Mouse (Mus musculus) embryonic facial prominence, embryonic 11.5 days (tissue): ENCODE results near the gene Cela1. TPM values are rescaled to one million over a fixed set of nuclear protein-coding genes. Genes with fewer than 3 reads are reported as not detected.
A peak's percentile ranks its signal among the peaks of the same experiment; 100 is the strongest.

Source experiments
- ATAC-seq: fragments of 200-750 bp; cut with Nextera tagmentation; replicated peaks from 2 replicates; pipeline ENCODE4 v1.8.0; 2017; ENCODE audit warnings: low read depth; ENCODE audit not compliant: insufficient number of reproducible peaks, low FRiP score, low TSS enrichment
- DNase-seq: peaks from one replicate; pipeline ENCODE4 v3.0.0-alpha.2; 2015; ENCODE audit warnings: low spot score
- H3K27ac ChIP-seq: fragments of 300-500 bp; sonication (generic); replicated peaks from 2 replicates; pipeline ENCODE4 v1.5.1; 2014; ENCODE audit warnings: mild to moderate bottlenecking, low read depth, low read length, control low read depth
- H3K27me3 ChIP-seq: fragments of 300-500 bp; sonication (generic); 2 replicates; pipeline ENCODE4 v1.6.1; 2014; ENCODE audit warnings: mild to moderate bottlenecking, low read length, moderate library complexity, mixed read lengths; ENCODE audit not compliant: control insufficient read depth, insufficient read depth
- H3K36me3 ChIP-seq: fragments of 300-500 bp; sonication (generic); replicated peaks from 2 replicates; pipeline ENCODE4 v1.6.1; 2014; ENCODE audit warnings: low read depth, mild to moderate bottlenecking, low read length, moderate library complexity, mixed read lengths; ENCODE audit not compliant: control insufficient read depth, insufficient read depth
- H3K4me1 ChIP-seq: fragments of 300-500 bp; sonication (generic); 2 replicates; pipeline ENCODE4 v1.6.1; 2014; ENCODE audit warnings: low read length, mixed read lengths; ENCODE audit not compliant: control insufficient read depth, insufficient read depth
- H3K4me2 ChIP-seq: fragments of 300-500 bp; sonication (generic); 2 replicates; pipeline ENCODE4 v1.6.1; 2014; ENCODE audit warnings: low read depth, mild to moderate bottlenecking, control low read depth, low read length, moderate library complexity
- H3K4me3 ChIP-seq: fragments of 300-500 bp; sonication (generic); 2 replicates; pipeline ENCODE4 v1.5.1; 2014; ENCODE audit warnings: low read depth, low read length, control low read depth
- H3K9ac ChIP-seq: fragments of 300-500 bp; sonication (generic); replicated peaks from 2 replicates; pipeline ENCODE4 v1.6.1; 2014; ENCODE audit warnings: mild to moderate bottlenecking, control low read depth, low read length
- H3K9me3 ChIP-seq: fragments of 300-500 bp; sonication (generic); replicated peaks from 2 replicates; pipeline ENCODE4 v1.6.1; 2016; ENCODE audit warnings: mild to moderate bottlenecking, low read length, inconsistent platforms, mixed read lengths; ENCODE audit not compliant: control insufficient read depth
- WGBS: fragments of 180-500 bp; shearing (Covaris S2); extraction: QIAGEN DNeasy Blood & Tissue Kit; methylation state at CpG from one replicate; pipeline ENCODE4 v1.1.7; 2014; 5-methylcytosine and 5-hydroxymethylcytosine counted together
- polyA plus RNA-seq: library from polyadenylated mRNA; unstranded; fragments of >200 nt; fragmentation: Nextera tagmentation; extraction: Ambion mirVana; gene quantifications from 2 replicates; pipeline ENCODE4 v1.2.1, GENCODE M21; 2014

Gene Cela1
- polyA plus RNA-seq, result 1.00 and 3.4 TPM in 2 replicates

- ATAC-seq, result no peak
- no peak for DNase-seq
- Histone ChIP-seq H3K4me2 (no peak within 1 kb of the TSS), H3K4me3 (no peak within 1 kb of the TSS), H3K27ac (no peak within 1 kb of the TSS), H3K9me3 (no peaks in the 10 kb centered on the region), H3K27me3 (no peaks in the 10 kb centered on the region), H3K9ac (no peak within 1 kb of the TSS), H3K4me1 (no peaks in the 10 kb centered on the region), H3K36me3 (no peaks in the 10 kb centered on the region)
- 76% methylated on average over 8 of the region's 8 CpGs for WGBS
Observed at GRCm38 (mm10) chr15:100687430-100687971, at the start of gene Cela1. TSS of gene Cela1 (minus strand) at chr15:100687921.

GRCm38 (mm10) chr15:100735953-100736300 lies 48.2 kb upstream of the Cela1 start:
- WGBS, result 88% methylated on average over 9 of the region's 9 CpGs
- Histone ChIP-seq H3K9ac (no peak overlapping the region), H3K9me3 (no peaks in the 10 kb centered on the region), H3K27ac (no peak overlapping the region), H3K27me3 (0 out of 2 replicates have a peak, but pooled peaks cover 7% of the 10 kb centered on the region), H3K4me2 (no peak overlapping the region), H3K36me3 (no peaks in the 10 kb centered on the region), H3K4me1 (no peaks in the 10 kb centered on the region), H3K4me3 (no peak overlapping the region)
- ATAC-seq, result no peak
- DNase-seq, result no peak

- H3K9ac ChIP-seq, result no peak overlapping the region
- ATAC-seq (no peak), DNase-seq (no peak)
- no peak overlapping the region for H3K27ac ChIP-seq
- H3K4me1 ChIP-seq, result no peaks in the 10 kb centered on the region
- H3K27me3 ChIP-seq, result 0 out of 2 replicates have a peak, but pooled peaks cover 8% of the 10 kb centered on the region
- no peaks in the 10 kb centered on the region for H3K9me3 ChIP-seq
- H3K4me2 ChIP-seq, result no peak overlapping the region
- H3K4me3 ChIP-seq, result no peak overlapping the region
- WGBS, result 89% methylated on average over 14 of the region's 15 CpGs
- no peaks in the 10 kb centered on the region for H3K36me3 ChIP-seq
Observed at GRCm38 (mm10) chr15:100735095-100735952, 47.6 kb upstream of the Cela1 start.

GRCm38 (mm10) chr15:100732580-100732979 lies 44.9 kb upstream of the Cela1 start:
- Histone ChIP-seq H3K9ac (no peak overlapping the region), H3K9me3 (no peaks in the 10 kb centered on the region), H3K4me2 (no peak overlapping the region), H3K4me1 (peaks cover 6% of the 10 kb centered on the region), H3K4me3 (no peak overlapping the region), H3K36me3 (no peaks in the 10 kb centered on the region), H3K27me3 (peaks cover 34% of the 10 kb centered on the region), H3K27ac (no peak overlapping the region)
- ATAC-seq (no peak), DNase-seq (peak; percentile 46)
- WGBS, result 14% methylated on average over 5 of the region's 5 CpGs

GRCm38 (mm10) chr15:100731081-100731480 lies 43.4 kb upstream of the Cela1 start:
- Histone ChIP-seq H3K27me3 (peaks cover 34% of the 10 kb centered on the region), H3K9me3 (no peaks in the 10 kb centered on the region), H3K36me3 (no peaks in the 10 kb centered on the region), H3K4me3 (no peak overlapping the region), H3K4me1 (peaks cover 6% of the 10 kb centered on the region), H3K4me2 (no peak overlapping the region), H3K27ac (no peak overlapping the region), H3K9ac (no peak overlapping the region)
- ATAC-seq (no peak), DNase-seq (no peak)
- WGBS, result 35% methylated on average over 9 of the region's 9 CpGs

GRCm38 (mm10) chr15:100729281-100729985 lies 41.7 kb upstream of the Cela1 start, which contains the start of gene Galnt6:
TSS of gene Galnt6 (minus strand) at chr15:100729376.
- Histone ChIP-seq H3K27me3 (peaks cover 34% of the 10 kb centered on the region), H3K27ac (no peak within 1 kb of the TSS), H3K4me2 (peak within 1 kb of the TSS; percentile 51), H3K9ac (no peak within 1 kb of the TSS; the same call in 1 of the 2 replicates), H3K36me3 (no peaks in the 10 kb centered on the region), H3K4me3 (peak within 1 kb of the TSS; percentile 33), H3K4me1 (peaks cover 6% of the 10 kb centered on the region), H3K9me3 (no peaks in the 10 kb centered on the region)
- ATAC-seq, result no peak
- WGBS, result 6% methylated on average over 43 of the region's 57 CpGs
- peak; percentile 39 for DNase-seq

GRCm38 (mm10) chr15:100728586-100728985 lies 40.9 kb upstream of the Cela1 start:
- ATAC-seq (no peak), DNase-seq (no peak)
- H3K4me2 ChIP-seq, result peak overlapping the region; percentile 51
- H3K27ac ChIP-seq, result no peak overlapping the region
- H3K27me3 ChIP-seq, result peaks cover 34% of the 10 kb centered on the region
- H3K9me3 ChIP-seq, result no peaks in the 10 kb centered on the region
- WGBS, result 25% methylated on average over 9 of the region's 9 CpGs
- H3K4me3 ChIP-seq, result peak overlapping the region; percentile 33; the same call in 1 of the 2 replicates
- peaks cover 6% of the 10 kb centered on the region for H3K4me1 ChIP-seq
- H3K36me3 ChIP-seq, result no peaks in the 10 kb centered on the region
- H3K9ac ChIP-seq, result no peak overlapping the region; the same call in 1 of the 2 replicates
